Mouse (Mus musculus) hindbrain, embryonic 15.5 days (tissue): ENCODE data around the gene Adamtsl1. TPM values are rescaled to one million over a fixed set of nuclear protein-coding genes. Genes with fewer than 3 reads are reported as not detected.

Experiments
- ATAC-seq: fragments of 200-750 bp; cut with Nextera tagmentation; 2 replicates; pipeline ENCODE4 v1.8.0; 2017; ENCODE audit warnings: low read depth, moderate number of reproducible peaks, moderate TSS enrichment; ENCODE audit not compliant: low FRiP score
- H3K27ac ChIP-seq: fragments of 300-500 bp; sonication (generic); replicated peaks from 2 replicates; pipeline ENCODE4 v1.5.1; 2015; ENCODE audit warnings: mild to moderate bottlenecking, inconsistent platforms
- H3K27me3 ChIP-seq: fragments of 300-500 bp; sonication (generic); 2 replicates; pipeline ENCODE4 v1.6.1; 2015; ENCODE audit warnings: control low read depth, inconsistent platforms
- H3K36me3 ChIP-seq: fragments of 300-500 bp; sonication (generic); 2 replicates; pipeline ENCODE4 v1.6.1; 2015; ENCODE audit warnings: control low read depth, inconsistent platforms
- H3K4me1 ChIP-seq: fragments of 300-500 bp; sonication (generic); replicated peaks from 2 replicates; pipeline ENCODE4 v1.6.1; 2015; ENCODE audit warnings: control low read depth, inconsistent platforms
- H3K4me2 ChIP-seq: fragments of 300-500 bp; sonication (generic); 2 replicates; pipeline ENCODE4 v1.6.1; 2015; ENCODE audit warnings: moderate library complexity, mild to moderate bottlenecking, inconsistent platforms
- H3K4me3 ChIP-seq: fragments of 300-500 bp; sonication (generic); 2 replicates; pipeline ENCODE4 v1.5.1; 2015; ENCODE audit warnings: mild to moderate bottlenecking, inconsistent platforms
- H3K9ac ChIP-seq: fragments of 300-500 bp; sonication (generic); 2 replicates; pipeline ENCODE4 v1.6.1; 2015; ENCODE audit warnings: inconsistent platforms
- H3K9me3 ChIP-seq: fragments of 300-500 bp; sonication (generic); 2 replicates; pipeline ENCODE4 v1.6.1; 2016; ENCODE audit warnings: control low read depth, inconsistent platforms
- WGBS: fragments of 180-500 bp; shearing (Covaris S2); methylation state at CpG from one replicate; pipeline ENCODE4 v1.1.7; 2015; 5-methylcytosine and 5-hydroxymethylcytosine counted together
- polyA plus RNA-seq: library from polyadenylated mRNA; unstranded; fragments of >200 nt; fragmentation: Nextera tagmentation; extraction: Ambion mirVana; gene quantifications from 2 replicates; pipeline ENCODE4 v1.2.1, GENCODE M21; 2015

Gene Adamtsl1
- polyA plus RNA-seq, 1 experiment from 2014 or later: 11.8 TPM

GRCm38 (mm10) chr4:86178116-86178515 is 664.1 kb downstream of the Adamtsl1 start:
- whole genome bisulfite sequencing: 87% methylated on average over 14 of the region's 14 CpGs
- Histone ChIP-seq H3K4me1 (peaks cover 5% of the 10 kb centered on the region; the same call in 1 of the 2 replicates), H3K9me3 (no peaks in the 10 kb centered on the region), H3K4me2 (no peak overlapping the region), H3K4me3 (no peak overlapping the region), H3K27me3 (no peaks in the 10 kb centered on the region), H3K27ac (no peak overlapping the region), H3K9ac (no peak overlapping the region), H3K36me3 (no peaks in the 10 kb centered on the region)
- no peak for ATAC-seq

DNA sequence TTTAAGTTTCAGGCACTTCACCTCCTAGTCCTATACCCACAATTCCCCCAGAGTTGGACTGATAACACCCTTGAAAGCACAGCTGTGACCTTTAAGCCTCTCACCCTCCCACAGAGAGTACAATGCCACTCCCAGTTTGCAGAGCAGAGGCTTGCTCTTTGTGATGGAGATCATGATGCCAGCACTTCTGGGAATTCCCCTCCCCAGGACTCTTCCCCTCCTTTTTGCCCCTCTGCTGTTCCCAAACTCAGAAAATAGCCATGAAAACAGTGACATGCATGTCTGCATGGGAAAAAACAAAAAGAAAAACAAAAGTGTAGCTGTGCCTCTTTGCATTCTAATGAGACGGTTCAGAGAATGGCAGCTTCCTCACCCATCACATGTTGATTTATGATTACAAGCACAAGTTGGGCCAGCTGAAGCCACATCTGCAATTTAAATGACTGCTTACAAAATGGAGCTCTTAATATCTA is 669.8 kb downstream of the Adamtsl1 start:
- no peak for ATAC-seq
- Histone ChIP-seq H3K9me3 (no peaks in the 10 kb centered on the region), H3K27ac (no peak overlapping the region), H3K27me3 (no peaks in the 10 kb centered on the region), H3K9ac (no peak overlapping the region), H3K4me1 (no peaks in the 10 kb centered on the region), H3K4me2 (no peak overlapping the region), H3K4me3 (no peak overlapping the region), H3K36me3 (no peaks in the 10 kb centered on the region)
- WGBS: 13% methylated on average over 1 of the region's 1 CpGs

- 54% methylated on average over 2 of the region's 2 CpGs for WGBS
- Histone ChIP-seq H3K27me3 (no peaks in the 10 kb centered on the region), H3K27ac (no peak overlapping the region), H3K9me3 (no peaks in the 10 kb centered on the region), H3K4me3 (no peak overlapping the region), H3K4me2 (no peak overlapping the region), H3K9ac (no peak overlapping the region), H3K36me3 (no peaks in the 10 kb centered on the region), H3K4me1 (no peaks in the 10 kb centered on the region)
- ATAC-seq: peak; percentile 65; the same call in 1 of the 2 replicates
Observed at GRCm38 (mm10) chr4:86189853-86190252, 675.9 kb downstream of the Adamtsl1 start.

- 78% methylated on average over 5 of the region's 5 CpGs for WGBS
- H3K9ac ChIP-seq: no peak overlapping the region
- H3K9me3 ChIP-seq: no peaks in the 10 kb centered on the region
- no peak overlapping the region for H3K4me3 ChIP-seq
- no peaks in the 10 kb centered on the region for H3K36me3 ChIP-seq
- no peak overlapping the region for H3K4me2 ChIP-seq
- no peak for ATAC-seq
- H3K4me1 ChIP-seq: no peaks in the 10 kb centered on the region
- H3K27me3 ChIP-seq: no peaks in the 10 kb centered on the region
- H3K27ac ChIP-seq: no peak overlapping the region
Observed at GRCm38 (mm10) chr4:86191195-86191594, 677.2 kb downstream of the Adamtsl1 start.

- no peak overlapping the region for H3K27ac ChIP-seq
- no peaks in the 10 kb centered on the region for H3K27me3 ChIP-seq
- H3K9me3 ChIP-seq: no peaks in the 10 kb centered on the region
- ATAC-seq: no peak
- H3K9ac ChIP-seq: no peak overlapping the region
- WGBS: 87% methylated on average over 7 of the region's 7 CpGs
- H3K4me3 ChIP-seq: no peak overlapping the region
- H3K36me3 ChIP-seq: no peaks in the 10 kb centered on the region
- no peak overlapping the region for H3K4me2 ChIP-seq
- H3K4me1 ChIP-seq: no peaks in the 10 kb centered on the region
Observed at GRCm38 (mm10) chr4:86201766-86202165, 687.8 kb downstream of the Adamtsl1 start.

DNA sequence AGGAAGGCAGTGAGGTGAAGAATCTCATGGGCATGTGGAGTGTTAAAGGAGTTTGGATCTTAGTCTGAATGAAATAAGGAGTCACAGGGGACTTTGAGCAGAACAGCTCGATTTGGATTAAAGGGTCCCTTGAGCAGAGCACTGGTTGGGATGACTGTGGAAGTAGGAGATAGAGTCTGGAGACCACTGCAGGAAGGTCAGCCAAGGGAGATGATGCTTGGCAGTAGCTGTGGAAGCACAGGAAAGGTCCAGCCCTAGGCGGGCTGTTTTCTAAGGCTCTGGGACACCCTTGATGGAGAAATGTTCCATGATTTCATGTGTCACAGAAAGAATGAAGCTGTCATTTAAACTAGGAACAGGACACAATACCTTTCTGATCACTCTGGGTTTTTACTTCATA is 689.3 kb downstream of the Adamtsl1 start:
- no peak overlapping the region for H3K9ac ChIP-seq
- no peak overlapping the region for H3K4me2 ChIP-seq
- no peaks in the 10 kb centered on the region for H3K36me3 ChIP-seq
- no peak overlapping the region for H3K4me3 ChIP-seq
- no peaks in the 10 kb centered on the region for H3K4me1 ChIP-seq
- H3K27me3 ChIP-seq: no peaks in the 10 kb centered on the region
- no peak overlapping the region for H3K27ac ChIP-seq
- no peak for ATAC-seq
- WGBS: 89% methylated on average over 2 of the region's 2 CpGs
- no peaks in the 10 kb centered on the region for H3K9me3 ChIP-seq

- H3K36me3 ChIP-seq: no peaks in the 10 kb centered on the region
- no peaks in the 10 kb centered on the region for H3K4me1 ChIP-seq
- WGBS: 89% methylated on average over 5 of the region's 5 CpGs
- H3K27me3 ChIP-seq: no peaks in the 10 kb centered on the region
- no peak overlapping the region for H3K4me2 ChIP-seq
- no peak for ATAC-seq
- no peak overlapping the region for H3K9ac ChIP-seq
- no peaks in the 10 kb centered on the region for H3K9me3 ChIP-seq
- H3K4me3 ChIP-seq: no peak overlapping the region
- H3K27ac ChIP-seq: no peak overlapping the region
Observed at GRCm38 (mm10) chr4:86224875-86225274, 710.9 kb downstream of the Adamtsl1 start.

DNA sequence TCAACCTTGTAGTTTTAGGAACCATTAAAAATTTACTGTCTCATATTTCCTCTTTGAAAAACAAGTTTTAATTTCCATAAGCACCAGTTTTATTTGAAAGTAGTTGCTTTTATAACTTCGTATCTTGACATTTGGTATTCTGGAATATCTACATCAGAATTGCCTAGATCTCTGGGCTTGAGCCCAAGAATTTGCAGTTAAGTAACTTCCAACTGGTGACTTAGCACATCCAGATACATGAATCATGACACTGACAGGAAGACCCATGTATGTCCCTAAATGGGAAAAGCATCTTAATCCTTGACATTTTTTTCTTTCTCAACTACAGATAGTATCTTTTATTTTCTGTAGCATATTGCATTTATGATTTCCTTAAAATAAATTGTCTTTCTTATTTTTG is 713.1 kb downstream of the Adamtsl1 start:
- Histone ChIP-seq H3K27me3 (no peaks in the 10 kb centered on the region), H3K4me2 (no peak overlapping the region), H3K36me3 (no peaks in the 10 kb centered on the region), H3K4me3 (no peak overlapping the region), H3K9me3 (no peaks in the 10 kb centered on the region), H3K4me1 (no peaks in the 10 kb centered on the region), H3K9ac (no peak overlapping the region), H3K27ac (no peak overlapping the region)
- WGBS: 88% methylated on average over 1 of the region's 1 CpGs
- no peak for ATAC-seq

- ATAC-seq: no peak
- Histone ChIP-seq H3K4me1 (no peaks in the 10 kb centered on the region), H3K4me3 (no peak overlapping the region), H3K36me3 (no peaks in the 10 kb centered on the region), H3K4me2 (no peak overlapping the region), H3K27me3 (no peaks in the 10 kb centered on the region), H3K9ac (no peak overlapping the region), H3K27ac (no peak overlapping the region), H3K9me3 (no peaks in the 10 kb centered on the region)
- WGBS: 85% methylated on average over 3 of the region's 3 CpGs
Observed at GRCm38 (mm10) chr4:86233197-86233596, 719.2 kb downstream of the Adamtsl1 start.

DNA sequence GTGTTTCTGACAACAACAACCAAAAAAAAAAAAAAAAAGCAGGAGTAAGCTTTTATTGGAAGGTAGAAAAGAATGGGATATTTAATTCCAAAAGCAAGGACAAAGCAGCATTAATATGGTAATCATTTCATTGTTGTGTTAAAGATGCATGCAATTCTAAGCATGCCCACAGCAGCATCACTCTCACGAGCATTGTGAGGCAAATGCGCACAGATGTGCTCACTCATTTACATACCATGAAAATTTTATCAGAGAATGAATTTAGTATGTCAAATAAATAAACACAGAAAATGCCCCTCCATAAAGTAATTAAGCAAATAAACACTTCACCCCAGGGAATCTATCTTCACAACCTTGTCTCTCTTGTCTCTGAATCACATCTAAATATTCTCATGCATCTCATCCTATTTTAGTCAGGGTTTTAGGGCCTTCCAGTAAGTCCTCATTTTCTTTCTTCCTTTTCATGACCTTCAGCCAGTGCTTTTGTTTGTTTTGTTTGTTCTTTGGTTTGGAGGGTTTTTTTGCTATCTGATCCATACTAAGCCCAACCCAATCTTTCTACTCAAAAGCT is 728.0 kb downstream of the Adamtsl1 start:
- Histone ChIP-seq H3K4me1 (no peaks in the 10 kb centered on the region), H3K27ac (no peak overlapping the region), H3K4me2 (no peak overlapping the region), H3K27me3 (no peaks in the 10 kb centered on the region), H3K9me3 (no peaks in the 10 kb centered on the region), H3K4me3 (no peak overlapping the region), H3K36me3 (no peaks in the 10 kb centered on the region), H3K9ac (no peak overlapping the region)
- peak; percentile 74 for ATAC-seq
- WGBS: 22% methylated on average over 2 of the region's 2 CpGs

- WGBS: 65% methylated on average over 2 of the region's 2 CpGs
- no peak overlapping the region for H3K27ac ChIP-seq
- no peaks in the 10 kb centered on the region for H3K27me3 ChIP-seq
- no peak for ATAC-seq
- H3K4me3 ChIP-seq: no peak overlapping the region
- no peak overlapping the region for H3K9ac ChIP-seq
- no peak overlapping the region for H3K4me2 ChIP-seq
- no peaks in the 10 kb centered on the region for H3K36me3 ChIP-seq
- no peaks in the 10 kb centered on the region for H3K9me3 ChIP-seq
- H3K4me1 ChIP-seq: no peaks in the 10 kb centered on the region
Observed at GRCm38 (mm10) chr4:86270085-86270484, 756.1 kb downstream of the Adamtsl1 start.

DNA sequence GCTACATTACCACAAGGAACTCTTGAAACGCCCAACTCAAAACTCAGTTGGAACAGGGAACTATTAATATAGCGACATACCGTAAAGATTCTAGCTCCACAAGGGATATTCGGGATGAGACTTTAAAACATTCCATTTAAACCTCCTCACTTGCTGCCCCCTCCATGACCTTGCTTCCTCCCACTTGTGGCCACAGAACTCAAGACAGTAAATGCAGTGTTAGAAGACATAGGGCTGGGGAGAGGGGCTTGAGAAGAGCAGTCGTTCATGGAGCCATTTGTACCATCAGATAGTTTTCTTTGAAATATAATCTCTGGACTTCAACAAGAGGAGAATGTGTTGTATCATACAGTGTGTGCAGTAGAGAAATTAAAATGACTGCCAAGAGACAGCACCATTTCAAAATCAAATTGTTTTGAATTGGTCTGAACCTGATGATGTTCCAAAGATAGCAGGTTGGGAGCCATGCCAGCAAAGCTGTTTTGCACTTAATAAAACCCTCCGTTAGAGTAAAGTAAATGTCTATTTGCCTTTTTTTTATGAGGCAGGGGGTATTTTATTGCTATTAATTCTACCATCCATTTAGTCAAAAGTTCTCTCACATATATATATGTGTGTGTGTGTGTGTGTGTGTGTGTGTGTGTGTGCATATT is 759.9 kb downstream of the Adamtsl1 start:
- no peak overlapping the region for H3K4me3 ChIP-seq
- ATAC-seq: no peak
- H3K27me3 ChIP-seq: no peaks in the 10 kb centered on the region
- H3K9ac ChIP-seq: no peak overlapping the region
- no peak overlapping the region for H3K4me2 ChIP-seq
- H3K27ac ChIP-seq: no peak overlapping the region
- no peaks in the 10 kb centered on the region for H3K9me3 ChIP-seq
- H3K4me1 ChIP-seq: peaks cover 4% of the 10 kb centered on the region
- 76% methylated on average over 6 of the region's 6 CpGs for WGBS
- H3K36me3 ChIP-seq: no peaks in the 10 kb centered on the region

DNA sequence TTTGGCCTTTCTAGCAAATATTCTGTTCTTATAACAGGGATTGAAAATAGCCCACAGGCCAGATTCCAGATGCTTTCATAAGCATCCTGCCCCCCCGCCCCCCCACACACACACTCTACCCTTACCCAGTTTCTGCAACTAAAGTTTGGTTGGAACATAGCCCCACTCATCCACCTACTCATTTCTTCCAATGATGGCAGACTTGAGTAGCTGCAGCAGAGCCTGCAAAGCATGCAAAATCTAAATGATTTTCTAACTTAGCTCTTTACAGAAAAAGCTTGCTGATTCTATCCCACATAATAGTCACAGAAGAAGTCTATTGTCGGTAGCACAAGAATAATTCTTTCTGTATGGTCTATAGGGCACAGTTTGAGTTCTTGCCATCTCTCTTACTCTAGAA is 760.7 kb downstream of the Adamtsl1 start:
- no peak for ATAC-seq
- Histone ChIP-seq H3K4me2 (no peak overlapping the region), H3K27ac (no peak overlapping the region), H3K36me3 (no peaks in the 10 kb centered on the region), H3K9me3 (no peaks in the 10 kb centered on the region), H3K27me3 (no peaks in the 10 kb centered on the region), H3K4me1 (peaks cover 4% of the 10 kb centered on the region), H3K9ac (no peak overlapping the region), H3K4me3 (no peak overlapping the region)
- 74% methylated on average over 2 of the region's 2 CpGs for WGBS
